Mouse (Mus musculus) testis, adult 2 months (tissue): ENCODE measurements around the gene 6330409D20Rik.

ENCODE experiments used
- CTCF ChIP-seq: fragments of 200-500 bp; IDR thresholded peaks from 2 replicates; pipeline ENCODE4 v1.5.1; 2012; ENCODE audit warnings: low read depth, mild to moderate bottlenecking, inconsistent platforms, low read length, moderate library complexity; ENCODE audit not compliant: control insufficient read depth, insufficient read depth, insufficient replicate concordance
- POLR2A ChIP-seq: fragments of 200-500 bp; IDR thresholded peaks from 2 replicates; pipeline ENCODE4 v1.6.1; 2012; ENCODE audit warnings: low read depth, mild to moderate bottlenecking, inconsistent platforms, low read length, moderate library complexity; ENCODE audit not compliant: control insufficient read depth

DNA sequence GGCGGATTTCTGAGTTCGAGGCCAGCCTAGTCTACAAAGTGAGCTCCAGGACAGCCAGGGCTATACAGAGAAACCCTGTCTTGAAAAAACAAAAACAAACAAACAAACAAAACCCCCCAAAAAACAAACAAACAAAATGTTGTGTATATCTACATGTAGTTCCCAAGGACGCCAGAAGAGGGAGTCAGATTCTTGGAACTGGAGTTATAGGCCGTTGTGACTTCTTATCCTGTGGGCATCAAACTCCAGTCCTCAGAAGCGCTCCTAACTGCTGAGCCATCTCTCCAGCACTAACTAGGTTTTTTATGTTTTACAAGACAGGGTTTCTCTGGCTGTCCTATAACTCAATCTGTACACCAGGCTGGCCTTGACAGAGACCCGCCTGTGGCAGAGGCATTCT lies 46.4 kb upstream of the 6330409D20Rik start:
- TF ChIP-seq POLR2A, result no peak
- TF ChIP-seq CTCF, result no peak
